Mouse (Mus musculus) myocyte (in vitro differentiated cells): Measurements from ENCODE around the gene Vps37b. TPM values are rescaled to one million over a fixed set of nuclear protein-coding genes. Genes with fewer than 3 reads are reported as not detected.

ENCODE experiments used
- H3K27me3 ChIP-seq: one replicate; pipeline ENCODE4 v1.6.1; 2011; ENCODE audit not compliant: control insufficient read depth, insufficient read depth, insufficient read length
- H3K36me3 ChIP-seq: one replicate; pipeline ENCODE4 v1.6.1; 2011; ENCODE audit not compliant: control insufficient read depth, insufficient read depth
- H3K4me2 ChIP-seq: one replicate; pipeline ENCODE4 v1.6.1; 2011; ENCODE audit warnings: low read depth, control low read depth
- H3K4me3 ChIP-seq: one replicate; pipeline ENCODE4 v1.5.1; 2011; ENCODE audit warnings: mild to moderate bottlenecking, control low read depth, moderate library complexity
- H3K79me2 ChIP-seq: one replicate; pipeline ENCODE4 v1.6.1; 2011; ENCODE audit not compliant: control insufficient read depth, insufficient read depth
- H3ac ChIP-seq: one replicate; pipeline ENCODE4 v1.6.1; 2011; ENCODE audit not compliant: control insufficient read depth, insufficient read length
- CEBPB ChIP-seq: IDR thresholded peaks from 2 replicates; pipeline ENCODE4 v1.6.1; 2011; ENCODE audit warnings: mild to moderate bottlenecking, moderate library complexity; ENCODE audit not compliant: poor library complexity, insufficient read depth, severe bottlenecking
- E2F4 ChIP-seq: IDR thresholded peaks from one replicate; pipeline ENCODE4 v1.6.1; 2011; ENCODE audit warnings: mild to moderate bottlenecking, control low read depth, moderate library complexity; ENCODE audit not compliant: insufficient read depth
- MAX ChIP-seq: IDR thresholded peaks from one replicate; pipeline ENCODE4 v1.6.1; 2011; ENCODE audit warnings: low read depth, mild to moderate bottlenecking, control low read depth
- MYOD1 ChIP-seq, 3 experiments: IDR thresholded peaks; one replicate each; pipeline ENCODE4 v1.6.1; 2011; ENCODE audit warnings: control low read depth in 2 of 3, low read depth in 2 of 3, mild to moderate bottlenecking in 2 of 3, moderate library complexity in 1 of 3; ENCODE audit not compliant: insufficient read length in 2 of 3, control insufficient read depth in 1 of 3
- MYOG ChIP-seq, 3 experiments: IDR thresholded peaks; one replicate each; pipeline ENCODE4 v1.6.1; 2011; ENCODE audit warnings: control low read depth in 2 of 3, low read depth in 2 of 3, mild to moderate bottlenecking in 2 of 3; ENCODE audit not compliant: insufficient read length in 2 of 3, control insufficient read depth in 1 of 3, insufficient read depth in 1 of 3
- POLR2A ChIP-seq: IDR thresholded peaks from one replicate; pipeline ENCODE4 v1.6.1; 2011; ENCODE audit warnings: low read depth, mild to moderate bottlenecking, control low read depth, moderate library complexity; ENCODE audit not compliant: insufficient read length
- POLR2AphosphoS2 ChIP-seq: IDR thresholded peaks from one replicate; pipeline ENCODE4 v1.6.1; 2011; ENCODE audit warnings: low read depth, control low read depth; ENCODE audit not compliant: insufficient read length
- REST ChIP-seq: IDR thresholded peaks from one replicate; pipeline ENCODE4 v1.6.1; 2011; ENCODE audit warnings: mild to moderate bottlenecking, control low read depth, moderate library complexity; ENCODE audit not compliant: insufficient read depth, insufficient read length
- SRF ChIP-seq: IDR thresholded peaks from one replicate; pipeline ENCODE4 v1.6.1; 2011; ENCODE audit warnings: low read depth; ENCODE audit not compliant: control insufficient read depth, insufficient read length
- TCF12 ChIP-seq: IDR thresholded peaks from one replicate; pipeline ENCODE4 v1.6.1; 2011; ENCODE audit warnings: mild to moderate bottlenecking, control low read depth; ENCODE audit not compliant: poor library complexity, insufficient read depth, severe bottlenecking
- TCF3 ChIP-seq: IDR thresholded peaks from one replicate; pipeline ENCODE4 v1.6.1; 2011; ENCODE audit warnings: low read depth, control low read depth; ENCODE audit not compliant: insufficient read length
- USF1 ChIP-seq: IDR thresholded peaks from one replicate; pipeline ENCODE4 v1.6.1; 2011; ENCODE audit warnings: low read depth, mild to moderate bottlenecking, control low read depth, moderate library complexity
- polyA plus RNA-seq: library from polyadenylated mRNA; unstranded; fragments of >200 nt; fragmentation: generic; extraction: Trizol; gene quantifications from one replicate; pipeline ENCODE4 v1.2.1, GENCODE M21; 2012; ENCODE audit warnings: missing spikeins

Gene Vps37b
- polyA plus RNA-seq, 1 experiment, result 18.7 TPM

DNA sequence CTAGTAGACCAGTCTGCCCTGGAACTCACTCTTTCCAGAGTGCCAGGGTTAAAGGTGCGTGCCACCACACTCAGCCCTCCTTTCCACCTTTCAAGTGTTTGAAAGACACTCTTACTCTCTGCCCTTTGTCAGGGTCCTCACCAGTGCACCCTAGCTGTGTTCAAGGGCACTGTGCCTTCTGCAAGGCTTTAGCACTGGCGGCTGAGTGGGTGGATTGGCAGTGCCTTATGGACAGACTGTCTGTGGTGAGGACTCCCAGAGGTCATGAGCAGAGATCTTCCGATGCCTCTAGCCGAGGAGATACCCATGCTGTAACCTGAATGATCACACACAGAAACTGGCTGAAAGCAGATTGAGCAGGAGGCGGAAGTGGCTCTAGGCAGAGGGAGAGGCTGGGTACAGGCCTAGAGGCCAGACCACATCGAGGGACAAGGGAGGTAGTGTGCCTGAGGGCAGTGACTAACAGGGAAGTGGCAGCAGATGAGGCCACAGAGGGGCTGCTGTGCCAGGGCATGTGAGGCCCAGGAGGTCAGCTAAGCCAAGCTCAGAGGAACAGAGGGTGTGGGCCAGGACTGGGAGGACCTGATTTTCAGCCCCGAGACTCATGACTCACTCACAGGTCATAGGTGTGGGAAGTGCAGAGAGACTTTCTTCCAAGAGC lies 14.8 kb upstream of the Vps37b start:
- Histone ChIP-seq H3K79me2 (no peaks in the 10 kb centered on the region), H3ac (no peak overlapping the region), H3K4me3 (no peak overlapping the region), H3K36me3 (no peaks in the 10 kb centered on the region), H3K27me3 (no peaks in the 10 kb centered on the region), H3K4me2 (peak overlapping the region; percentile 49)
- peak in 2 of 3 experiments; percentile 66 to 74 for TF ChIP-seq MYOD1 (IDR thresholded peaks at IDR 0.05; ENCODE audit: control insufficient read depth in 1 of 3, insufficient read length in 2 of 3, low read depth in 2 of 3)
- TF ChIP-seq POLR2A, result no peak

DNA sequence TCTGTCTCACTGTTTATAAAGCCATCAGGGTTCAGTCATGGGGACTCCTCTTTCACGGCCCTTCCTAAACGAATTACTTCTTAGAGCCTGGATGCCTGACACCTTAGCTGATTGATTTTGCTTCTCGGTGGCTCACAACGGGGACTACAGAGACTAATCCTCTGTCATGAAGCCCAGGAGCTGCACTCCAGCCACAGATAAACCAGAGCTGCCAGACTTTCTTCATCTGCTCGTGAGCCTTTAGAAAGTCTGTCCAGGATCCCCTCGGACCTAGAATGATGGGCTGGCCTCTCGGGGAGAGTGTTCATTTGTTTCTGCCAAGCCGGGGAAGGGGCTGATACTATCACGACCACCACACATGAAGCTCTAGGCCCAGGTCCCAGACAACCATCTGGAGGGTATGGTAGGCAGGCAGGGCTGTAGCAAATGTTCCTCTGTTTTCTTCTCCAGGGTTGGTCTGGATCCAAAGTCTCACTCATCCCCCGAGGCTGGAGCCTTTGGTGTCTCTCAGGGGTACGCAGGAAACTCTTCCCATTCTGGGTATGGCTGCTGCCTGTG lies 13.5 kb upstream of the Vps37b start:
- TF ChIP-seq MAX (no peak), POLR2AphosphoS2 (no peak), REST (no peak), CEBPB (no peak), TCF3 (no peak), USF1 (no peak), MYOG (IDR thresholded peaks at IDR 0.05; ENCODE audit: control insufficient read depth in 1 of 3, insufficient read depth in 1 of 3, insufficient read length in 2 of 3, low read depth in 2 of 3) (no peak)
- Histone ChIP-seq H3K79me2 (no peaks in the 10 kb centered on the region), H3ac (no peak overlapping the region), H3K27me3 (no peaks in the 10 kb centered on the region), H3K4me3 (no peak overlapping the region), H3K4me2 (no peak overlapping the region), H3K36me3 (no peaks in the 10 kb centered on the region)

DNA sequence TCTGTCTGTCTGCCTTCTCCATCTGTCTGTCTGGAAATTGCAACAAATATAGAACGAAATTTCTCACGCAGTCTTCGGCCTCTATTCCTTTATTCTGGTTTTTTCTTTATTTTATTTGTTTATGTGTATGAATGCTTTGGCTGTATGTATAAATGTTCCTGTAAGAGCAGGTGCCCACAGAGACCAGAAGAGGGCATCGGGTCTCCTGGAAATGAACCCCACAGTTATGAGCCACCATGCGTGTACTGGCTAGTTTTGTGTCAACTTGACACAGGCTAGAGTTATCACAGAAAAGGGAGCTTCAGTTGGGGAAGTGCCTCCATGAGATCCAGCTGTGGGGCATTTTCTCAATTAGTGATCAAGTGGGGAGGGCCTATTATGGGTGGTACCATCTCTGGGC lies 11.9 kb upstream of the Vps37b start:
- TF ChIP-seq USF1 (no peak), MAX (no peak), E2F4 (no peak), MYOD1 (IDR thresholded peaks at IDR 0.05; ENCODE audit: control insufficient read depth in 1 of 3, insufficient read length in 2 of 3, low read depth in 2 of 3) (no peak), TCF3 (no peak), MYOG (IDR thresholded peaks at IDR 0.05; ENCODE audit: control insufficient read depth in 1 of 3, insufficient read depth in 1 of 3, insufficient read length in 2 of 3, low read depth in 2 of 3) (no peak), TCF12 (no peak), POLR2A (no peak), SRF (no peak), CEBPB (no peak), REST (no peak), POLR2AphosphoS2 (no peak)
- Histone ChIP-seq H3K27me3 (no peaks in the 10 kb centered on the region), H3K79me2 (no peaks in the 10 kb centered on the region), H3K36me3 (no peaks in the 10 kb centered on the region), H3K4me2 (peak overlapping the region; percentile 24), H3K4me3 (no peak overlapping the region), H3ac (no peak overlapping the region)

DNA sequence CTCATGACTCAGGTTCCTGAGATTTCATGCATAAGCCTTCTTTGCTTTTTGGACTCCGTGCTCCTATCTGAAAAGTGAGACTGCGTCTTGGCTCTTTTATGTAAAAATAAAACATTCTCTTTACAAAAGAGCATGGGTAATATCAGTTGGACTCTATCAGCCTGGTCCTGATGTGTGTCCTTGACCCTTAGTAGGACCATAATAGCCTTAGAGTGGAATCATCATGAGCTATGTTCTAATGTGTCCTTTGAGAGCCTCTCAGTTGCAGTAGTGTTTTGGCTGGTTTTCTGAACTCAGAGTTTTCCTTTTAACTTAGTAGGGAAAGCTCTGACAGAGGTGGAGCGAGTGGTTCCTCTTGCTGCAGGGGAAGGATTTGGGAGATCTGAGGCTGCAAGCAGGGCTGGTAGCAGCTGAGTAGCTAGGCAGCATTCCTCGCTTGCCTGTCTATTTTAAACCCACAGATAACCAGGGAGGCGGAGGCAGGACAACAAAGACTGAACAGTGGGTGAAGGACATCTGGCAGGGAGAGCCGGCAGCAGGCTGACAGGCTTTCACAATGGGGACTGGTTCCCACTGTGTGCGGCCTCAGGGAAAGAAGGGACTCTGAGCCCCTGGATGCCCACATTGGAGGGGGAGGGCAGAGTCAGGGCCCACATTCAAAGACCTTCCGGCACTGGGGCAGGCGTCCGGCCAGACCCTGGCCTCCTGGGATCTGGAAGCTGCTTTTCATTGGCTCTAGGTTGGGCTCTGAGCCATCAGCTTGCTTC lies 11.3 kb upstream of the Vps37b start:
- no peaks in the 10 kb centered on the region for H3K27me3 ChIP-seq
- no peak overlapping the region for H3ac ChIP-seq
- H3K79me2 ChIP-seq, result no peaks in the 10 kb centered on the region
- no peaks in the 10 kb centered on the region for H3K36me3 ChIP-seq
- TF ChIP-seq POLR2A (no peak), MAX (no peak), MYOD1 (IDR thresholded peaks at IDR 0.05; ENCODE audit: control insufficient read depth in 1 of 3, insufficient read length in 2 of 3, low read depth in 2 of 3) (peak; percentile 20 to 56 (median 37)), REST (no peak), MYOG (IDR thresholded peaks at IDR 0.05; ENCODE audit: control insufficient read depth in 1 of 3, insufficient read depth in 1 of 3, insufficient read length in 2 of 3, low read depth in 2 of 3) (peak in 1 of 3 experiments; percentile 44), POLR2AphosphoS2 (no peak)
- peak overlapping the region; percentile 24 for H3K4me2 ChIP-seq
- H3K4me3 ChIP-seq, result no peak overlapping the region

DNA sequence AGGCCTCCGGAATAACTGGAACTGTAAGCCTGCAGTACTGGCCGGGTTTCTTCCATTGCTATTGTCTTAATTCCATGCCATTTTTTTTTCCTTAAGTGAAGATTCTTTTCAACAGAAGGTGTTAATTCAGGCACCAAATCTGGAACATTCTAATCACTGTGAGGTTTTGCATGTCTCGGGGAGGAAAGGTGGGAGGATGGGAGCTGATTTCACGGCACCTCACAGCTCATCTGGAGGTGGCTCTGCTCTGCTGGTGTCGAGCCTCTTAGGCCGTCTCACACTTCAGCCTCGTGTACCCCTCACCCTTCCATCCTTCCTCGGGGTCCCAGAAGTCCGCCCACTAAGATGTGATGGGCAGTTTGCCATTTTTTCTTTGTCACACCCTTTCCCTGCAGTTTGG lies 9.0 kb upstream of the Vps37b start:
- no peak overlapping the region for H3K4me2 ChIP-seq
- no peaks in the 10 kb centered on the region for H3K27me3 ChIP-seq
- H3K36me3 ChIP-seq, result no peaks in the 10 kb centered on the region
- H3K4me3 ChIP-seq, result no peak overlapping the region
- H3ac ChIP-seq, result no peak overlapping the region
- TF ChIP-seq TCF12 (no peak), CEBPB (no peak), E2F4 (no peak), TCF3 (no peak), MAX (no peak), POLR2AphosphoS2 (no peak), REST (no peak), USF1 (no peak), SRF (no peak), MYOG (IDR thresholded peaks at IDR 0.05; ENCODE audit: control insufficient read depth in 1 of 3, insufficient read depth in 1 of 3, insufficient read length in 2 of 3, low read depth in 2 of 3) (no peak), MYOD1 (IDR thresholded peaks at IDR 0.05; ENCODE audit: control insufficient read depth in 1 of 3, insufficient read length in 2 of 3, low read depth in 2 of 3) (no peak), POLR2A (no peak)
- H3K79me2 ChIP-seq, result no peaks in the 10 kb centered on the region
